Comparison of ENCODE assay signal across 27 mouse cellular contexts in the genomic region with DNA sequence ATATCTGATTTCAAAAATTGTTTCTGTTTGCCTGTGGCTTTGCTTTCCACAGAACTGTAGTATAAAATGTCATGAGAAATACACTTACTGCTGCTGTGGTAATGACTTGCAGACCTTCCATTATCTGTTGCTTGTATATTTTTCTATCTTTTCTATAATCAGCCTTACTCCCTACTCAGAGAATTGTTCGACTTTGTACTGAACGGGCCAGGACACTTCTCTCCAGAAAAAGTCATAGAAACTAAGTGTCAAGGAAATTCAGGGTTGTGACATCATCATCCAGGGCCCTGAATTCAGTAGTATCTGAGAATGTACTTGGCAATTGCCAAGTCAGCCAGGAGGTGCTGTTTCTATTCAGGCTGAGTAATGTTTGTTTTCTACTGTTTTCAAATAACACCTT. TPM values are rescaled to one million over a fixed set of nuclear protein-coding genes. Genes with fewer than 3 reads are reported as not detected.
DNase-seq lines count a peak whose midpoint lies in the region; ATAC-seq and TF ChIP-seq lines count a peak whose summit lies in the region.
"Had no signal": no experiment of that assay in that cellular context is flagged by ENCODE, and none has a peak within 500 bp of the region (broad histone marks: within the 10 kb centered on the region; RNA-seq: fewer than 3 reads in every experiment).

No protein-coding gene starts in this region.

- no peak overlapping the region for H3K4me3 ChIP-seq in embryonic facial prominence, embryonic 13.5 days
- no peak overlapping the region for H3K4me3 ChIP-seq in embryonic facial prominence, embryonic 10.5 days
- H3K4me3 ChIP-seq in kidney, embryonic 15.5 days (replicated peaks): no peak overlapping the region
- H3K4me3 ChIP-seq in kidney, embryonic 14.5 days (ENCODE audit: low read length): no peak overlapping the region
- H3K4me3 ChIP-seq in embryonic facial prominence, embryonic 14.5 days (ENCODE audit: low read depth, low read length): no peak overlapping the region
- H3K4me3 ChIP-seq in lung, postnatal 0 days (ENCODE audit: low read depth, low read length): no peak overlapping the region
- H3K4me3 ChIP-seq: erythroblast, embryonic 14.5 days; forebrain, embryonic 12.5 days; forebrain, embryonic 15.5 days; heart, adult 2 months; heart, embryonic 10.5 days; heart, embryonic 15.5 days; hindbrain, embryonic 10.5 days had no signal

- no peaks in the 10 kb centered on the region for H3K4me1 ChIP-seq in embryonic facial prominence, embryonic 13.5 days
- H3K4me1 ChIP-seq in embryonic facial prominence, embryonic 10.5 days: no peaks in the 10 kb centered on the region
- H3K4me1 ChIP-seq in kidney, embryonic 15.5 days: no peaks in the 10 kb centered on the region
- H3K4me1 ChIP-seq in kidney, embryonic 14.5 days (ENCODE audit: control insufficient read depth, insufficient read depth, low read length): no peaks in the 10 kb centered on the region
- no peaks in the 10 kb centered on the region for H3K4me1 ChIP-seq in embryonic facial prominence, embryonic 14.5 days (ENCODE audit: control insufficient read depth, insufficient read depth, low read length)
- H3K4me1 ChIP-seq in lung, postnatal 0 days (ENCODE audit: insufficient read depth, low read depth, low read length): no peaks in the 10 kb centered on the region
- H3K4me1 ChIP-seq: forebrain, embryonic 12.5 days; forebrain, embryonic 15.5 days; heart, embryonic 10.5 days; heart, embryonic 15.5 days; hindbrain, embryonic 10.5 days had no signal

- no peak for DNase-seq in embryonic facial prominence, embryonic 10.5 days (ENCODE audit: low spot score)
- DNase-seq in embryonic facial prominence, embryonic 14.5 days (ENCODE audit: low spot score): peak; percentile 1
- no peak for DNase-seq in lung, postnatal 0 days (ENCODE audit: low spot score)
- DNase-seq in thymus, postnatal 0 days (ENCODE audit: low spot score): no peak
- DNase-seq: adrenal gland, adult 8-10 months; adrenal gland, postnatal 25 days; B cell, adult 2 months; cerebellum, adult 11-12 months; cerebellum, adult 8-10 months; cerebellum, postnatal 10 days; cerebellum, postnatal 36 days; embryo, embryonic 11 days; gastrocnemius, postnatal 25 days; heart, adult 2 months; heart, postnatal 10 days; heart, postnatal 36 days had no signal

- H3K9me3 ChIP-seq in embryonic facial prominence, embryonic 13.5 days: no peaks in the 10 kb centered on the region
- peaks cover 22% of the 10 kb centered on the region for H3K9me3 ChIP-seq in embryonic facial prominence, embryonic 10.5 days
- H3K9me3 ChIP-seq in kidney, embryonic 15.5 days (replicated peaks): peaks cover 4% of the 10 kb centered on the region; the same call in 1 of the 2 replicates
- no peaks in the 10 kb centered on the region for H3K9me3 ChIP-seq in kidney, embryonic 14.5 days (ENCODE audit: control insufficient read depth, low read length)
- no peaks in the 10 kb centered on the region for H3K9me3 ChIP-seq in embryonic facial prominence, embryonic 14.5 days (ENCODE audit: control insufficient read depth, low read length)
- H3K9me3 ChIP-seq in lung, postnatal 0 days (ENCODE audit: low read length): no peaks in the 10 kb centered on the region
- H3K9me3 ChIP-seq: heart, embryonic 15.5 days had no signal

- H3K36me3 ChIP-seq in embryonic facial prominence, embryonic 13.5 days: no peaks in the 10 kb centered on the region
- H3K36me3 ChIP-seq in embryonic facial prominence, embryonic 10.5 days (replicated peaks): no peaks in the 10 kb centered on the region
- no peaks in the 10 kb centered on the region for H3K36me3 ChIP-seq in kidney, embryonic 15.5 days
- H3K36me3 ChIP-seq in kidney, embryonic 14.5 days (ENCODE audit: control insufficient read depth, insufficient read depth, low read length): no peaks in the 10 kb centered on the region
- no peaks in the 10 kb centered on the region for H3K36me3 ChIP-seq in embryonic facial prominence, embryonic 14.5 days (ENCODE audit: control insufficient read depth, insufficient read depth, low read length)
- H3K36me3 ChIP-seq in lung, postnatal 0 days (ENCODE audit: insufficient read depth, low read length): no peaks in the 10 kb centered on the region
- H3K36me3 ChIP-seq: forebrain, embryonic 12.5 days; forebrain, embryonic 15.5 days; heart, embryonic 10.5 days; heart, embryonic 15.5 days; hindbrain, embryonic 10.5 days had no signal

- H3K27ac ChIP-seq in embryonic facial prominence, embryonic 13.5 days: no peak overlapping the region
- no peak overlapping the region for H3K27ac ChIP-seq in embryonic facial prominence, embryonic 10.5 days (replicated peaks)
- H3K27ac ChIP-seq in kidney, embryonic 15.5 days: no peak overlapping the region
- H3K27ac ChIP-seq in kidney, embryonic 14.5 days (ENCODE audit: low read depth, low read length): no peak overlapping the region
- H3K27ac ChIP-seq in embryonic facial prominence, embryonic 14.5 days (replicated peaks; ENCODE audit: low read depth, low read length): no peak overlapping the region
- H3K27ac ChIP-seq in lung, postnatal 0 days (ENCODE audit: low read length): no peak overlapping the region
- H3K27ac ChIP-seq: forebrain, embryonic 12.5 days; forebrain, embryonic 15.5 days; heart, adult 2 months; heart, embryonic 10.5 days; heart, embryonic 15.5 days; hindbrain, embryonic 10.5 days; hindbrain, embryonic 14.5 days had no signal

- WGBS in embryonic facial prominence, embryonic 13.5 days: 71% methylated on average over 2 of the region's 2 CpGs
- WGBS in embryonic facial prominence, embryonic 10.5 days: 82% methylated on average over 2 of the region's 2 CpGs
- WGBS in kidney, embryonic 15.5 days: 83% methylated on average over 2 of the region's 2 CpGs
- 83% methylated on average over 2 of the region's 2 CpGs for WGBS in kidney, embryonic 14.5 days
- WGBS in embryonic facial prominence, embryonic 14.5 days: 74% methylated on average over 2 of the region's 2 CpGs
- WGBS in lung, postnatal 0 days: 72% methylated on average over 2 of the region's 2 CpGs

- no peak for TF ChIP-seq EP300 in lung, postnatal 0 days (IDR thresholded peaks at IDR 0.05)

- no peaks in the 10 kb centered on the region for H3K27me3 ChIP-seq in embryonic facial prominence, embryonic 13.5 days
- no peaks in the 10 kb centered on the region for H3K27me3 ChIP-seq in embryonic facial prominence, embryonic 10.5 days (replicated peaks; ENCODE audit: low read depth, poor library complexity, severe bottlenecking)
- H3K27me3 ChIP-seq in kidney, embryonic 15.5 days: no peaks in the 10 kb centered on the region
- H3K27me3 ChIP-seq in kidney, embryonic 14.5 days (ENCODE audit: control insufficient read depth, insufficient read depth, low read length): no peaks in the 10 kb centered on the region
- no peaks in the 10 kb centered on the region for H3K27me3 ChIP-seq in embryonic facial prominence, embryonic 14.5 days (replicated peaks; ENCODE audit: control insufficient read depth, insufficient read depth, low read length)
- H3K27me3 ChIP-seq in lung, postnatal 0 days (replicated peaks; ENCODE audit: insufficient read depth, low read length): no peaks in the 10 kb centered on the region
- H3K27me3 ChIP-seq: forebrain, embryonic 12.5 days; forebrain, embryonic 15.5 days; heart, embryonic 15.5 days had no signal

- H3K4me2 ChIP-seq in embryonic facial prominence, embryonic 13.5 days: no peak overlapping the region
- H3K4me2 ChIP-seq in kidney, embryonic 15.5 days: no peak overlapping the region
- H3K4me2 ChIP-seq in kidney, embryonic 14.5 days (replicated peaks; ENCODE audit: low read depth, low read length): no peak overlapping the region
- no peak overlapping the region for H3K4me2 ChIP-seq in embryonic facial prominence, embryonic 14.5 days (ENCODE audit: low read depth, low read length)
- H3K4me2 ChIP-seq in lung, postnatal 0 days (replicated peaks; ENCODE audit: low read depth, low read length): no peak overlapping the region
- H3K4me2 ChIP-seq: forebrain, embryonic 12.5 days; forebrain, embryonic 15.5 days; heart, embryonic 15.5 days; hindbrain, embryonic 14.5 days had no signal

- TF ChIP-seq CTCF in lung, postnatal 0 days (IDR thresholded peaks at IDR 0.05): no peak

- no peak overlapping the region for H3K9ac ChIP-seq in embryonic facial prominence, embryonic 13.5 days
- no peak overlapping the region for H3K9ac ChIP-seq in kidney, embryonic 15.5 days
- no peak overlapping the region for H3K9ac ChIP-seq in kidney, embryonic 14.5 days (ENCODE audit: low read depth, low read length)
- no peak overlapping the region for H3K9ac ChIP-seq in embryonic facial prominence, embryonic 14.5 days (ENCODE audit: low read depth, low read length)
- H3K9ac ChIP-seq in lung, postnatal 0 days (replicated peaks; ENCODE audit: low read depth): no peak overlapping the region
- H3K9ac ChIP-seq: forebrain, embryonic 12.5 days; forebrain, embryonic 15.5 days; heart, embryonic 15.5 days; hindbrain, embryonic 14.5 days had no signal

- 0 out of 2 replicates have a peak, but pooled peaks have one; percentile 11 for ATAC-seq in embryonic facial prominence, embryonic 13.5 days (ENCODE audit: insufficient number of reproducible peaks, insufficient read depth, low FRiP score, low TSS enrichment, low read depth)
- ATAC-seq in kidney, embryonic 15.5 days (replicated peaks; ENCODE audit: low FRiP score): 0 out of 2 replicates have a peak, but pooled peaks have one; percentile 36
- no peak for ATAC-seq in kidney, embryonic 14.5 days (ENCODE audit: low FRiP score, low TSS enrichment)
- no peak for ATAC-seq in embryonic facial prominence, embryonic 14.5 days (ENCODE audit: low read depth)
- ATAC-seq in lung, postnatal 0 days: no peak
- ATAC-seq: activated CD4-positive, CD25-positive, alpha-beta regulatory T cell, adult 4 months; forebrain, embryonic 15.5 days had no signal

RNA-seq across cellular contexts. Expression of a gene that starts 24.9 kb away (rescaled TPM):
- 36.6 and 37.1 TPM in 2 replicates for polyA plus RNA-seq in embryonic facial prominence, embryonic 13.5 days (2015; fragmentation: Nextera tagmentation; extraction: Ambion mirVana)
- polyA plus RNA-seq in embryonic facial prominence, embryonic 10.5 days (2016; fragmentation: Nextera tagmentation; extraction: Ambion mirVana): 33.4 and 34.7 TPM in 2 replicates
- 29.5 and 31.1 TPM in 2 replicates for polyA plus RNA-seq in kidney, embryonic 15.5 days (2015; fragmentation: Nextera tagmentation; extraction: Ambion mirVana)
- polyA plus RNA-seq in kidney, embryonic 14.5 days (2014; fragmentation: Nextera tagmentation; extraction: Ambion mirVana): 26.5 and 34.3 TPM in 2 replicates
- 19.2 and 22.9 TPM in 2 replicates for polyA plus RNA-seq in embryonic facial prominence, embryonic 14.5 days (2014; fragmentation: Nextera tagmentation; extraction: Ambion mirVana)
- polyA plus RNA-seq in lung, postnatal 0 days (2015; fragmentation: Nextera tagmentation; extraction: Ambion mirVana): 8.4 and 9.8 TPM in 2 replicates
- polyA plus RNA-seq in thymus, postnatal 0 days (2015; fragmentation: Nextera tagmentation; extraction: Ambion mirVana): 17.6 and 25.3 TPM in 2 replicates

Comparison
In these comparisons a context has a peak if more than half of its experiments do, and no peak if none do; other contexts are left out.
1. ATAC-seq: peak in embryonic facial prominence, embryonic 13.5 days (single experiment) and kidney, embryonic 15.5 days (single experiment); none in kidney, embryonic 14.5 days (single experiment), embryonic facial prominence, embryonic 14.5 days (single experiment) and lung, postnatal 0 days (single experiment).